Mouse (Mus musculus) forebrain, postnatal 0 days (tissue): Measurements from ENCODE around the gene Mtmr3. TPM values are rescaled to one million over a fixed set of nuclear protein-coding genes. Genes with fewer than 3 reads are reported as not detected.

Experiments
- ATAC-seq: fragments of 200-750 bp; cut with Nextera tagmentation; 2 replicates; pipeline ENCODE4 v1.8.0; 2017; ENCODE audit warnings: mild to moderate bottlenecking, moderate library complexity
- DNase-seq: peaks from one replicate; pipeline ENCODE4 v3.0.0-alpha.2; 2015
- H3K27ac ChIP-seq: fragments of 300-500 bp; sonication (generic); 2 replicates; pipeline ENCODE4 v1.5.1; 2014; ENCODE audit warnings: low read depth, mild to moderate bottlenecking, antibody characterized with exemption, low read length, moderate library complexity, mixed read lengths
- H3K27me3 ChIP-seq: fragments of 300-500 bp; sonication (generic); 2 replicates; pipeline ENCODE4 v1.6.1; 2014; ENCODE audit warnings: mild to moderate bottlenecking, low read length, mixed read lengths; ENCODE audit not compliant: insufficient read depth
- H3K36me3 ChIP-seq: fragments of 300-500 bp; sonication (generic); 2 replicates; pipeline ENCODE4 v1.6.1; 2014; ENCODE audit warnings: mild to moderate bottlenecking, moderate library complexity; ENCODE audit not compliant: insufficient read depth
- H3K4me1 ChIP-seq: fragments of 300-500 bp; sonication (generic); 2 replicates; pipeline ENCODE4 v1.6.1; 2014; ENCODE audit warnings: antibody characterized with exemption; ENCODE audit not compliant: insufficient read depth
- H3K4me2 ChIP-seq: fragments of 300-500 bp; sonication (generic); 2 replicates; pipeline ENCODE4 v1.6.1; 2014; ENCODE audit warnings: low read depth, mild to moderate bottlenecking, moderate library complexity
- H3K4me3 ChIP-seq: fragments of 300-500 bp; sonication (generic); 2 replicates; pipeline ENCODE4 v1.5.1; 2014; ENCODE audit warnings: low read depth, low read length, mixed read lengths
- H3K9ac ChIP-seq: fragments of 300-500 bp; sonication (generic); 2 replicates; pipeline ENCODE4 v1.6.1; 2014; ENCODE audit warnings: mild to moderate bottlenecking
- H3K9me3 ChIP-seq: fragments of 300-500 bp; sonication (generic); 2 replicates; pipeline ENCODE4 v1.6.1; 2016; ENCODE audit warnings: low read length
- CTCF ChIP-seq: sonication (generic); IDR thresholded peaks from 2 replicates; pipeline ENCODE4 v1.5.1; 2016; ENCODE audit warnings: antibody characterized with exemption, control low read depth, low read depth
- WGBS: fragments of 180-500 bp; shearing (Covaris S2); extraction: QIAGEN DNeasy Blood & Tissue Kit; methylation state at CpG from one replicate; pipeline ENCODE4 v1.1.7; 2014; 5-methylcytosine and 5-hydroxymethylcytosine counted together
- polyA plus RNA-seq: library from polyadenylated mRNA; unstranded; fragments of >200 nt; fragmentation: Nextera tagmentation; extraction: Ambion mirVana; gene quantifications from 2 replicates; pipeline ENCODE4 v1.2.1, GENCODE M21; 2015
- total RNA-seq: library from RNA; depleted of rRNA; stranded (reverse); fragments of >200 nt; gene quantifications from 2 replicates; pipeline ENCODE4 v1.2.3, GENCODE M21; 2014

Mtmr3 gene
- total and polyA plus RNA-seq, 2 experiments from 2014 or later = 28.4 to 93.4 TPM

DNA sequence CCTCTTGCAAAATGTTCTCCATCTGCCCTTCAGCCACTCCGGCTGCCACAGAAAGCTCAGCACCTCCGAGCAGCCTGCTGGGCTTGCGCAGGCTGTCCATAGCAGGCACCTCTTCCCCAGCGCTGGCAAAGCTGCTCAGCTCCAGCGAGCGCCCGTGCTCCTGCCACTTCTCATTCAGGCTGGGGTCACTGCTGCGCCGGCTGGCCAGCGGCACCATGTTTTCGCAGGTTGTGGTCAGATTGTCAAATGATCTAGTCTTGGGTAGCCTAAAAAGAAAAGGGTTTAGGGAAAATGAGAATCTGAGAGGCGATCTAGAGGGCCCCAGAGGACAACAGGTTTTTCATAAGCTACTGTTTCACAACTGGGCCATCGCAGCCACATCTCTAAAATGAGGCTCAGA is 106.3 kb downstream of the Mtmr3 start:
- ATAC-seq (no peak), DNase-seq (no peak)
- TF ChIP-seq CTCF = no peak
- Histone ChIP-seq H3K9ac (no peak overlapping the region), H3K27me3 (no peaks in the 10 kb centered on the region), H3K27ac (no peak overlapping the region), H3K4me2 (no peak overlapping the region), H3K36me3 (peaks cover 86% of the 10 kb centered on the region), H3K4me1 (peaks cover 3% of the 10 kb centered on the region; the same call in 1 of the 2 replicates), H3K9me3 (no peaks in the 10 kb centered on the region), H3K4me3 (no peak overlapping the region)
- WGBS = 96% methylated on average over 13 of the region's 13 CpGs

DNA sequence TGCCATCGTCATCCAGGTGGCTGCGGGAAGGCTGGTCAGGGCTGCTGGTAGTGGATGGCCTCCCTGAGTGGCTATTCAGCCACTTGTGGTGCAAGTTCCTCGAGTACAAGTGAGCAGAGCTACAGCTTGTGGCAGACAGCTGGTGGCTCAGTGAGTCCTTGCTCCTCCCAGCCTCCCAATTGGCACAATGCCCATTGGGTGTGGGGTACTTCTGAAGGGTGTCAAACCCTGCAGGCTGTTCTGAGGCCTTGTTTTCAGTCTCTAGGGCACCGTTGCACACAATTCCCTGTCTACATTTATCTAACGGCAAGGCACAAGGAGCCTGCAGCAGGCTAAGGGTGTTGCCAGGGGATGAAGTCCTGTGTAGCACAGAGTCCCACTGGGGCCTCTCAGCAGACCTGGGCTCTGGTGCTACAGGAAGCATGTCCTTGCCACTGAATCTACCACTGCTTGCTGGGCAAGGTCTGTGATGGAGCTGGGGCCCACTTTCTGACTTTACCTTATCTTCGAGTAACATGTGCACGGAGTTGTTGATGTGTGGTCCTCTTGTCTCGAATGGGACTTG is 107.2 kb downstream of the Mtmr3 start:
- DNase-seq (peak; percentile 46), ATAC-seq (peak; percentile 63; the same call in 1 of the 2 replicates)
- 67% methylated on average over 8 of the region's 8 CpGs for WGBS
- Histone ChIP-seq H3K27me3 (no peaks in the 10 kb centered on the region), H3K4me1 (peaks cover 3% of the 10 kb centered on the region; the same call in 1 of the 2 replicates), H3K36me3 (peaks cover 88% of the 10 kb centered on the region), H3K9ac (no peak overlapping the region), H3K4me2 (no peak overlapping the region), H3K27ac (no peak overlapping the region), H3K4me3 (no peak overlapping the region), H3K9me3 (no peaks in the 10 kb centered on the region)
- TF ChIP-seq CTCF = no peak

DNA sequence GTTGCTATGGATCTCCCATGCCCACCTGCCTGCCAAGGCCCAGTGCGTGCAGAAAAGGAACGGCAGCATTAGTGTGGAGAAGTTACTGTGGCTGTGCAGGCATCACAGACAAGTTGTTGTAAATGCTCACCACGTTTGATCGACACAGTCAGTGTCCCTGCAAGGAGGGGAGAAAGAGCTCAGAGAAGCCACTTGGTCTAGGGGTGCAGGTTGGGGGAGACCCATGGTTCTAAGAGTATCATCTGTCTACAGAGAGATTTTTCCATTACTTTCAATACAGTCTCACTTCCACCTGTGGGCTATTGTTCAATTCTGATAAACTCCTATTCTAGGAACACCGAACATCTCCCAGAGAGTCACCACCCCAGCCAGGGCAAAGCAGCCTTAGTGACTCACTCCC is 110.1 kb downstream of the Mtmr3 start:
- Histone ChIP-seq H3K36me3 (peaks cover 91% of the 10 kb centered on the region), H3K27ac (no peak overlapping the region), H3K9me3 (no peaks in the 10 kb centered on the region), H3K4me3 (no peak overlapping the region), H3K9ac (no peak overlapping the region), H3K4me2 (no peak overlapping the region), H3K4me1 (peaks cover 3% of the 10 kb centered on the region; the same call in 1 of the 2 replicates), H3K27me3 (no peaks in the 10 kb centered on the region)
- no peak for TF ChIP-seq CTCF
- no peak for DNase-seq
- 91% methylated on average over 5 of the region's 5 CpGs for WGBS
- ATAC-seq = no peak

DNA sequence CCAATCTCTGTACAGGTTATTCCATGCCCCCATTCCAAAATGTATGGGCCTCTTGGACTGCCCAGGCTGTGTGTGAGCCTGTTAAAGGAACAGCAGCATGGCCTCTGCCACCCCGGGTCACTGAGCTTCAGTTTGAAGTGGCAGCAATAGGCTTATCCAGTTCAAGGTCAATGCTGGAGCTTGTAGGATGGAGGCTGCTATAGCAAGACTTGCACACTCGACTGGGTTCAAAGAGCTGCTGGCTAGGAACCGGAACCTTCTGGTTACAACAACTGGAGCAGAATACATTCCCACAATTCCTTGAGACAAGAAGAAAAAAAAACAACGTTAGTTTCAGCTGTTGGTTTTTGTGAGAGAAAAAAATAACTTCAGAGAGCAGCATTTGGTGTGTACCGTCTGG is 112.0 kb downstream of the Mtmr3 start:
- Histone ChIP-seq H3K9me3 (no peaks in the 10 kb centered on the region), H3K4me1 (peaks cover 2% of the 10 kb centered on the region; the same call in 1 of the 2 replicates), H3K36me3 (peaks cover 82% of the 10 kb centered on the region), H3K9ac (no peak overlapping the region), H3K4me2 (no peak overlapping the region), H3K27ac (no peak overlapping the region), H3K4me3 (no peak overlapping the region), H3K27me3 (no peaks in the 10 kb centered on the region)
- WGBS = 75% methylated on average over 5 of the region's 5 CpGs
- ATAC-seq = no peak
- no peak for TF ChIP-seq CTCF
- DNase-seq = no peak

DNA sequence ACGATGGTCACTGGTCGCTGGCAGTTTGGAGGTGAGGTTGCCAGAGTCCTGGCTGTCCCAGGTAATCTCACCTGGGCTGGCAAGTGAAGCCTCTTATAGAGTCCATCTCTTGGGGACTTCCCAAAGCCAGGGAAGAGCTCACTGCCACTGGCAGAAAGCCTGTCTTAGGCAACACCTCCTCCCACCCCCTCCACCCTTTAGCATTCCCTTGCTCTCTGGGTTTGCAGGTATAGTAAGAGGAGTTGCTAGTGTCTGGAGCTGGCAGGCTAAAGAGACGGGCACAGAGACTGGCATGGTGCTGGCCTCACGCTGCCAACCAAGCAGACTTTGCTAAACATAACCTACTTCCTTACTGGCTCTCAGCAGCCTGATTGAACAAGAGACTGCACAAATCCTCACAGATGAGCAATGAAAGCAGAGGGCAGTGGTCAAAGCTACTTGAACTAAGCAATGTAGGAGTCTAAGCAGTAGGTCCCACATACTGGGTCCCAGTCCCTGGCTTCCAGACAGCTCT is 118.4 kb downstream of the Mtmr3 start:
- no peak for TF ChIP-seq CTCF
- Histone ChIP-seq H3K9ac (no peak overlapping the region), H3K4me2 (no peak overlapping the region), H3K4me1 (no peaks in the 10 kb centered on the region), H3K4me3 (no peak overlapping the region), H3K27ac (no peak overlapping the region), H3K27me3 (no peaks in the 10 kb centered on the region), H3K36me3 (peaks cover 23% of the 10 kb centered on the region), H3K9me3 (no peaks in the 10 kb centered on the region)
- no peak for ATAC-seq
- WGBS = 79% methylated on average over 4 of the region's 4 CpGs
- no peak for DNase-seq

DNA sequence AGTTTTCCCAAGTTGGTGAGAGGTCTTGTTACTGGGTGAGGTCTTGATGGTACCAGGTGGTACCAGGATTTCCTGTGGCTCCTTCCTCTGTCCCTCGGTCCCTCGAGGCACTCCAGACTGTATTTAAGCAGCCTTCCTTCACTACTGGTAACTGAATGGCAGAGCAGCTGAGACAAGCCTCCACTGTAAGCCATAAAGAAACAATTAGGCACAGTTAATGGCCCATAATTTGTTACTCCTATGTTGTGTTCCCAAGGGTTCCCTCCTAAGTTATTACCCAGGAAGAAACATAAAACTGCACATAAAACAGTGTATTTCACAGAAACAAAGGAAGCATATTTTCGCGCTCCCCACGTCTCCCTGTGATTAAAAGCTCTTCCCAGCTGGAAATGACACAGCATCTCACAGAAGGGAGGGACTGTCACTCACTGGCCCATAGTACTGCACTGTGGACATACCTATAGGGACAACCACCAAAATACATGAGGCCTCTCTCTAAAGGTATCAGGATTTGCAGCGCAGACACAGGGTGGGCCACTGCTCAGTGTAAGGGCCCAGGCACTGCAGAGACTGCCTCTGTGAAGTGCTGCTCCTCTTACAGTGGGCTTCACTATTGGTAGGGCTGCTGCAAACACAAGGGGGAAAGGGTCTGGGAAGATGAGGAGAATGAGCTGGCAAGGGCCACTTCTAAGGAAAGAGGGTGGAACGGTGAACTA is 122.0 kb downstream of the Mtmr3 start:
- H3K4me3 ChIP-seq = no peak overlapping the region
- ATAC-seq (no peak), DNase-seq (no peak)
- no peaks in the 10 kb centered on the region for H3K4me1 ChIP-seq
- H3K27me3 ChIP-seq = no peaks in the 10 kb centered on the region
- WGBS = 63% methylated on average over 7 of the region's 7 CpGs
- TF ChIP-seq CTCF = no peak
- no peak overlapping the region for H3K9ac ChIP-seq
- H3K36me3 ChIP-seq = no peaks in the 10 kb centered on the region
- H3K27ac ChIP-seq = no peak overlapping the region
- H3K4me2 ChIP-seq = no peak overlapping the region
- H3K9me3 ChIP-seq = no peaks in the 10 kb centered on the region

DNA sequence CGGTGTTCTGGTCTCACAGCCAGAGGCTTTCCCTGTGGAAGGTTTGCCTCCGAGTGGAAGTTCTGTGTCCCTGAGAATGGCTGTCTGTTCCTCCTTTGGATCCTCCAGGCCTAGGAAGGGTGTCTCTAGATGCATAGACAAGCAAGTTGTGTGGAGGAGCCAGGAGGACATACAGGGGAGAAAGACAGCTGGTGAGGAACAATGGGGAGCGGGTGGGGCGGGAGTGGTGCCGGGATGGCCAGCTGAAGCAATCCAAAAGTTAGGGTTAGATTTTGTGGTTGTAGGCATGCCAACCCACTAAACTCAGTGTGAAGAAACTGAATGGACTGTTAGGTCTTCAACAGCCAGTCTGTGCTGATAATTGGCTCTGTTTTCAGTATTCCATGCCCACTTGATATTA is 122.9 kb downstream of the Mtmr3 start:
- Histone ChIP-seq H3K9me3 (no peaks in the 10 kb centered on the region), H3K9ac (no peak overlapping the region), H3K4me1 (no peaks in the 10 kb centered on the region), H3K36me3 (no peaks in the 10 kb centered on the region), H3K4me3 (no peak overlapping the region), H3K4me2 (no peak overlapping the region), H3K27ac (no peak overlapping the region), H3K27me3 (no peaks in the 10 kb centered on the region)
- no peak for TF ChIP-seq CTCF
- WGBS = 80% methylated on average over 5 of the region's 5 CpGs
- ATAC-seq (no peak), DNase-seq (no peak)
